Mouse (Mus musculus) lung, embryonic 16.5 days (tissue): ENCODE measurements at regions not wholly inside any gene's neighbourhood (a gene's known extent, or its start where the extent isn't known, plus 50 kb on each side); places are given as distances from the start of the nearest gene placed in this dataset.
A peak's percentile ranks its signal among the peaks of the same experiment; 100 is the strongest.

ENCODE experiments used
- ATAC-seq: fragments of 200-750 bp; cut with Nextera tagmentation; 2 replicates; pipeline ENCODE4 v1.8.0; 2017; ENCODE audit warnings: low read depth, mild to moderate bottlenecking, moderate library complexity
- H3K27ac ChIP-seq: fragments of 300-500 bp; sonication (generic); 2 replicates; pipeline ENCODE4 v1.5.1; 2014; ENCODE audit warnings: mild to moderate bottlenecking, control low read depth, low read length
- H3K27me3 ChIP-seq: fragments of 300-500 bp; sonication (generic); 2 replicates; pipeline ENCODE4 v1.6.1; 2014; ENCODE audit warnings: low read depth, low read length, mixed read lengths; ENCODE audit not compliant: control insufficient read depth, insufficient read depth
- H3K36me3 ChIP-seq: fragments of 300-500 bp; sonication (generic); 2 replicates; pipeline ENCODE4 v1.6.1; 2014; ENCODE audit warnings: low read length; ENCODE audit not compliant: control insufficient read depth, insufficient read depth
- H3K4me1 ChIP-seq: fragments of 300-500 bp; sonication (generic); replicated peaks from 2 replicates; pipeline ENCODE4 v1.6.1; 2014; ENCODE audit warnings: low read length, mixed read lengths; ENCODE audit not compliant: control insufficient read depth, insufficient read depth
- H3K4me2 ChIP-seq: fragments of 300-500 bp; sonication (generic); 2 replicates; pipeline ENCODE4 v1.6.1; 2014; ENCODE audit warnings: low read depth, low read length, control low read depth
- H3K4me3 ChIP-seq: fragments of 300-500 bp; sonication (generic); 2 replicates; pipeline ENCODE4 v1.5.1; 2014; ENCODE audit warnings: mild to moderate bottlenecking, low read length, control low read depth
- H3K9ac ChIP-seq: fragments of 300-500 bp; sonication (generic); 2 replicates; pipeline ENCODE4 v1.6.1; 2014; ENCODE audit warnings: low read length, control low read depth
- H3K9me3 ChIP-seq: fragments of 300-500 bp; sonication (generic); 2 replicates; pipeline ENCODE4 v1.6.1; 2016; ENCODE audit warnings: low read length; ENCODE audit not compliant: control insufficient read depth
- WGBS: fragments of 180-500 bp; shearing (Covaris S2); extraction: QIAGEN DNeasy Blood & Tissue Kit; methylation state at CpG from one replicate; pipeline ENCODE4 v1.1.7; 2014; 5-methylcytosine and 5-hydroxymethylcytosine counted together

- Histone ChIP-seq H3K9ac (no peak overlapping the region), H3K4me3 (no peak overlapping the region), H3K36me3 (no peaks in the 10 kb centered on the region), H3K4me2 (no peak overlapping the region), H3K4me1 (no peaks in the 10 kb centered on the region; the same call in 1 of the 2 replicates), H3K27me3 (peaks cover 3% of the 10 kb centered on the region; the same call in 1 of the 2 replicates), H3K9me3 (no peaks in the 10 kb centered on the region), H3K27ac (no peak overlapping the region)
- WGBS = 54% methylated on average over 10 of the region's 10 CpGs
- ATAC-seq = no peak
Observed at GRCm38 (mm10) chr3:35099876-35100420, 449.7 kb downstream of the Sox2 start.

GRCm38 (mm10) chr3:35101286-35101685 is 451.1 kb downstream of the Sox2 start:
- H3K9me3 ChIP-seq = no peaks in the 10 kb centered on the region

GRCm38 (mm10) chr3:35101951-35102350 is 451.7 kb downstream of the Sox2 start:
- Histone ChIP-seq H3K36me3 (no peaks in the 10 kb centered on the region), H3K27ac (no peak overlapping the region), H3K4me2 (no peak overlapping the region), H3K4me1 (no peaks in the 10 kb centered on the region; the same call in 1 of the 2 replicates), H3K27me3 (peaks cover 3% of the 10 kb centered on the region; the same call in 1 of the 2 replicates), H3K9ac (no peak overlapping the region), H3K4me3 (no peak overlapping the region), H3K9me3 (no peaks in the 10 kb centered on the region)
- 55% methylated on average over 5 of the region's 5 CpGs for WGBS
- ATAC-seq = no peak

More at GRCm38 (mm10) chr3:35101286-35101685, 451.1 kb downstream of the Sox2 start:
- WGBS = 47% methylated on average over 8 of the region's 8 CpGs
- H3K4me3 ChIP-seq = no peak overlapping the region
- no peaks in the 10 kb centered on the region for H3K36me3 ChIP-seq
- no peak overlapping the region for H3K27ac ChIP-seq
- H3K4me1 ChIP-seq = no peaks in the 10 kb centered on the region; the same call in 1 of the 2 replicates
- H3K9ac ChIP-seq = no peak overlapping the region
- peaks cover 3% of the 10 kb centered on the region; the same call in 1 of the 2 replicates for H3K27me3 ChIP-seq
- no peak for ATAC-seq
- no peak overlapping the region for H3K4me2 ChIP-seq

- Histone ChIP-seq H3K4me2 (no peak overlapping the region), H3K9ac (no peak overlapping the region), H3K4me3 (no peak overlapping the region), H3K27ac (no peak overlapping the region), H3K36me3 (no peaks in the 10 kb centered on the region), H3K27me3 (peaks cover 3% of the 10 kb centered on the region; the same call in 1 of the 2 replicates), H3K9me3 (no peaks in the 10 kb centered on the region), H3K4me1 (no peaks in the 10 kb centered on the region; the same call in 1 of the 2 replicates)
- WGBS = 50% methylated on average over 13 of the region's 13 CpGs
- peak; percentile 36; the same call in 1 of the 2 replicates for ATAC-seq
Observed at GRCm38 (mm10) chr3:35102715-35103591, 452.7 kb downstream of the Sox2 start.

GRCm38 (mm10) chr3:35104884-35105283 is 454.7 kb downstream of the Sox2 start:
- Histone ChIP-seq H3K9me3 (no peaks in the 10 kb centered on the region), H3K27me3 (peaks cover 3% of the 10 kb centered on the region; the same call in 1 of the 2 replicates), H3K27ac (no peak overlapping the region), H3K4me1 (no peaks in the 10 kb centered on the region; the same call in 1 of the 2 replicates), H3K9ac (no peak overlapping the region), H3K36me3 (no peaks in the 10 kb centered on the region), H3K4me2 (no peak overlapping the region), H3K4me3 (no peak overlapping the region)
- no peak for ATAC-seq
- WGBS = 55% methylated on average over 11 of the region's 11 CpGs

- Histone ChIP-seq H3K27ac (no peak overlapping the region), H3K4me3 (no peak overlapping the region), H3K36me3 (no peaks in the 10 kb centered on the region), H3K4me1 (no peaks in the 10 kb centered on the region; the same call in 1 of the 2 replicates), H3K9ac (no peak overlapping the region), H3K27me3 (peaks cover 3% of the 10 kb centered on the region; the same call in 1 of the 2 replicates), H3K4me2 (no peak overlapping the region), H3K9me3 (no peaks in the 10 kb centered on the region)
- WGBS = 53% methylated on average over 7 of the region's 7 CpGs
- ATAC-seq = no peak
Observed at GRCm38 (mm10) chr3:35106097-35106496, 455.9 kb downstream of the Sox2 start.

GRCm38 (mm10) chr3:35133477-35133876 is 483.3 kb downstream of the Sox2 start:
- WGBS = 68% methylated on average over 3 of the region's 3 CpGs

GRCm38 (mm10) chr3:35141500-35142220 is 491.5 kb downstream of the Sox2 start:
- H3K4me2 ChIP-seq = no peak overlapping the region
- H3K4me1 ChIP-seq = peaks cover 5% of the 10 kb centered on the region; the same call in 1 of the 2 replicates
- ATAC-seq = no peak
- H3K9ac ChIP-seq = no peak overlapping the region
- 26% methylated on average over 11 of the region's 11 CpGs for WGBS
- H3K4me3 ChIP-seq = no peak overlapping the region
- peak overlapping the region; percentile 23; the same call in 1 of the 2 replicates for H3K27ac ChIP-seq
- no peaks in the 10 kb centered on the region for H3K27me3 ChIP-seq
- 0 out of 2 replicates have a peak, but pooled peaks cover 2% of the 10 kb centered on the region for H3K9me3 ChIP-seq
- no peaks in the 10 kb centered on the region for H3K36me3 ChIP-seq

More at GRCm38 (mm10) chr3:35133477-35133876, 483.3 kb downstream of the Sox2 start:
- ATAC-seq = no peak
- Histone ChIP-seq H3K4me2 (no peak overlapping the region), H3K36me3 (no peaks in the 10 kb centered on the region), H3K9me3 (no peaks in the 10 kb centered on the region), H3K27me3 (no peaks in the 10 kb centered on the region), H3K4me3 (no peak overlapping the region), H3K4me1 (no peaks in the 10 kb centered on the region), H3K27ac (no peak overlapping the region), H3K9ac (no peak overlapping the region)
